Mouse (Mus musculus) adrenal gland, postnatal 4 days (tissue): ENCODE results near the gene Pla2g15. TPM values are rescaled to one million over a fixed set of nuclear protein-coding genes. Genes with fewer than 3 reads are reported as not detected.

Experiments used
- DNase-seq, 2 experiments: peaks; one replicate each; pipeline ENCODE4 v3.0.0; 2021 to 2022; ENCODE audit warnings: low spot score in 2 of 2, mixed read lengths in 2 of 2
- total RNA-seq, 2 experiments: library from RNA; stranded (reverse); gene quantifications; 2 replicates each; pipeline ENCODE4 v1.2.3; 2021

Gene Pla2g15
- total RNA-seq, 2 experiments from 2014 or later = 17.3 to 17.6 TPM

DNA sequence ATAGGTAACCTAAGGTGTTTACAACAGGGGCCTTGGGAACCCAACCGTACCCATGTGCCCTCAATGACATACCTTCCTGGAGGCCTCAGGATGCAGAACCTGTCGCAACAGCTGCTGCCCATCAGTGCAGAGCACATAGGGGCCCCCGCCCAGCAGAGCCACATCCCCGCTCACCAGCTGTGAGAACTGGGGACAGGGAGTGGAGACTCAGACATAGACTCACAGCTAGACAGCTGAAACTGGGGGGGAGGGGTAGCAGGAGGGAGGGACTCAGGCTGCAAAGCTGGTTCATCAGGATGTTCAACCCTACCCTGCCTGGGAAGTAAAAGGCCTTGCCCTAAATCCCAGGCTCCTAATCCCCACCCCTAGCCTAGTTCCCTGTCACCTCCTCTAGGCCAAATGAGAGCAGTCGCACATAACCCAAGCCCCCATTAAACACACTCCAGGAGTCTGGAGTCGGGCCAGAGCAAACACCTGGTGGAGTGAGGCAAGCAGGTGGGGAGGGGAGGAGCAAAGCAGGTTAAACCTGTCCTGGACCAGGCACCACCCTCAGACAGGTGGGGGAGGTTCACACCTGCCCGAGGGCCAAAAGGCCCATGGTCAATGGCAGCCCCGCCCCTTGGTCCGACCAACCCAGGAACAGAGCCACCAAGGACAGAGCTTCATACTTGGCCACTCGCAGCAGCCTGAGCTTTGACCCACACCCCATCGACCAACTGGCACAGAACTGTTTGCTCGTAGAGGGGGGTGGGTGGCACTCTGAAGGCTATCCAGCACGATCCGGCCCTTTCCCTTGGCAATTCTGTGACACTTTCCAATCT lies 15.2 kb upstream of the Pla2g15 start:
- no peak for DNase-seq

DNA sequence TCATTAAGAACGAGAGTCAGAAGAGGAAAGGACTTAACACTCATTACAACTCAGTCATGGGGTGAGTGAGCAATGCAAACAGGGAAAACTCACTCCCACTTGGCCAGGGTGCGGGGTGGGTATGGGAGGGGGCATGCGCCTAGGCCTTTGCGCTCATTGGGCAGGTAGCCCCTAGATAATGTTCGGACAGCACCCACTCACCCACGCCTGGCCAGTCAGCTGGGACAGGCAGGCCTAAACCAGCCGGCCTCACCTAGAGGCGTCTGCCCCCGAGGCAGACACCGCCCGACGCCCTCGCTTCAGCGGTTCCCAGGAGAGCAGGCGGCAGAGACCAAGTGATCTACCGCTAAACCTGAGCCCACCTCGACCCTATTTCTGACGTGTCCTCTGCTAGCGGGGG lies 14.5 kb upstream of the Pla2g15 start:
- no peak for DNase-seq

- DNase-seq = no peak
These were observed 13.8 kb upstream of the Pla2g15 start, which contains the start of gene Esrp2 for GRCm38 (mm10) chr8:106136156-106137130. Gene Esrp2, minus strand, starts transcription at chr8:106136974.

DNA sequence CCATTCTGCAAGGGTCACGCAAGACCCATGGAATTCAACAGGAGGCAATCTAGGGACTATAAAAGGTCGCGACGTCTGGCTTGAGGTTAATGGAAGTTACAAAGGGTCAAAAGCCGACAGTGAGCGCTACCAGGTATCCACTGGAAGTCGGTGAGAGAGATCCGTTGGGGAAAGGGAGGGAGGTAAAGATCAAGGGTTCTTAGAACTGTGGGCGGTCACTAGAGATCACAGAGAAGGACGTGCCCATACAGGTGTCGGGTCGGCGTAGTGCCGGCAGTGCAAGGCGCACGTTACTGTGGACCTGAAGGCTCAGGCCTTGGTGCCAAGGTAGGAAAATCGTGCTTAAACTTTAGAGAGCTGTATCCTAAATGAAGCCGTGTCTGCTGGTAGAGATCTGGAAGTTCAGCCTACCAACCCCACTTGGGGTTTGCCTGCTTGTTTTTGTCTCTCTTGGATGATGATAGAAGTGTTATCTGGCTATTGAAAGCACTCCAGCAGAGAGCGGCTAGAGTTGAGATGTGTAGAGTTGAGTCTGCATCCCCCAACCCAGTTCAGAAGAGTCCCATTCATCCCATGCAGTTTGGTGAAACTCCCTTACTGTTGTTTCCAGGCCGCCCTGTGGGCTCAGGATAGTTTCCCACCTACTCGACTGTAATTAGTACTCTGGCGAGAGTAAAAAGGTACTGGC lies 12.8 kb upstream of the Pla2g15 start:
- DNase-seq = no peak

- DNase-seq = no peak
These were observed 12.2 kb upstream of the Pla2g15 start for GRCm38 (mm10) chr8:106137906-106138477.

- no peak for DNase-seq
These were observed 11.6 kb upstream of the Pla2g15 start for GRCm38 (mm10) chr8:106138616-106139015.

DNA sequence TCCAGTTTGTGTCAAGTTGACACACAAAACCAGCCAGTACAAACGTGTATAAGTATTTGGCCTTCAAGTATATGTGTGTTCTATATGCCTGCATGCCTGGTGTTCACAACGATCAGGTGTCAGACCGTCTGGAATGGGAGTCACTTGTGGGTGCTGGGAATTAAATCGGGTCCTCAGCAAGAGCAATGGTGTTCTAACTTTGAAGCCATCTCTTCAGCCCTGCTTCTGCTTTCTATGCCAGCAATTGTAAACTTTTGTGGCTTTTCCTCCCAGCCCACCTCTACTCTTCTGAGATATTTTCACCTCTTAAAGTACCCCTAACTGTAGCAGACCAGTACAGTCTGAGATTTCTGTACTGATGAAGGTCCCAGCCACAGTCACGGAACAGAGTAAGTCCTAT lies 10.0 kb upstream of the Pla2g15 start:
- DNase-seq = no peak

DNA sequence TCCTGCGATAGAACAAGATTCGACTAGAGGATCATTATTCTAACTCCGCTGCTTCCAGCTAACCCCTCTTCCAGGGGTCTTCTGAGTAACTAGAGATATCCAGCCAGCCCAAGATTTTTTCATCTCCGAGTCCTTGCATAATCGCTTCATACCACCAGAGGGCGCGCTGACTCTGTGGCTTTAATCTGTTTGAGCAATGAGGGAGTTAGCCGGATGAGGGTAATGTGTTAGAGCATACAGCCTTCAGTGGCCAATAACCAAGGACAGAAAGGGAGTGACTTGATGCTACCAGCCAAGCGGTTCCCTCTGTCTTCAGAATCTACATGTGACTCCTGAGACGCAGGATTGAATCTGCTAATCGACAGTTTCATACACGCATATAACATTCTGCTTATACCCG lies 9.4 kb upstream of the Pla2g15 start:
- peak; percentile 67 to 73 for DNase-seq

GRCm38 (mm10) chr8:106145331-106145730 lies 4.9 kb upstream of the Pla2g15 start:
- DNase-seq = no peak

DNA sequence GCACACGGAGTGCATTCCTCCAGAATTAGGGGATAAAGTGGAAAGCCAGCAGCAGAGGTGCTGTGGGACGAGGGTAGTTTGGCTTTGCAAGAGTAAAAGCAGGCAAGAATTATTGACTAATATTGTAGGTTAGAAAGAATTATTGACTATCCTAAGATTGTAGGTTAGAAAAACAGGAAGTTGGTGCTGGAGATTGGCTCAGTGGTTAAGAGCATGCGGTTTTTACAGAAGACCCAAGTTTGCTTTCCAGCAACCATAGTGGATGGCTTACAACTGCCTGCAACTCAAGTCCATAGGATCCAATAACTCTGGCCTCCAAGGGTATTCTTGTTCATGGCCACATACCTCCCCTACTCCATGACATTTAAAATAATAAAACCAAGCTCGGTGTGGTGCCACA lies 4.2 kb upstream of the Pla2g15 start:
- DNase-seq = no peak

DNA sequence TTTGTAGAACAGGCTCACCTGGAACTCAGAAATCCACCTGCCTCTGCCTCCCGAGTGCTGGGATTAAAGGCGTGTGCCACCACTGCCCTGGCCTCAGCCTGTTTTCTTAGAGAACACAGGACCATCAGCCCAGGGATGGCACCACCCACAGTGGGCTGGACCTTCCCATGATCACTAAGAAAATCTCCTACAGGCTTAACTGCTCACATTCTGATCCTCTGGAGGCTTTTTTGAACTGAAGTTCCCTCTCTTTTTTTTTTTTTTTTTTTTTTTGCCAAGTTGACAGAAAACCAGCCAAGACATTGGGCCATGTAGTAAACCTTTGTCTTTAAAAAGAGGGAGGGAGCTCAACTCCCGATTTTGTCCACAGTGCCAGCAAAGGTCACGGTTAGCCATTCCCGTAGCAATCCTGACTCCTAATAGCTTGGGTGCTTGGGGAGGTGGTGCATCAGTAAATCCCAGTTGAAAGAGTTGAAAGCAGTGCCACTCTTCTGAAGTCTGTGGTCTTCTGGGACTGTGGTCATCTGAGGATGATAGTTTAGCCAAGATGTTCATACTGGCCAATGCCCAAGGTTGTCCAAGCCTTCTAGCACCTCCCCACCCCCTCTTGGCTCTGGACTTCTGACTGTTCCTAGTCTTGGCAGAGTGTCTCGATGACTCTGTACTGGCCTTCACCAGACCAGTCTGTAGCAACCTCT lies 2.2 kb upstream of the Pla2g15 start:
- DNase-seq = no peak

DNA sequence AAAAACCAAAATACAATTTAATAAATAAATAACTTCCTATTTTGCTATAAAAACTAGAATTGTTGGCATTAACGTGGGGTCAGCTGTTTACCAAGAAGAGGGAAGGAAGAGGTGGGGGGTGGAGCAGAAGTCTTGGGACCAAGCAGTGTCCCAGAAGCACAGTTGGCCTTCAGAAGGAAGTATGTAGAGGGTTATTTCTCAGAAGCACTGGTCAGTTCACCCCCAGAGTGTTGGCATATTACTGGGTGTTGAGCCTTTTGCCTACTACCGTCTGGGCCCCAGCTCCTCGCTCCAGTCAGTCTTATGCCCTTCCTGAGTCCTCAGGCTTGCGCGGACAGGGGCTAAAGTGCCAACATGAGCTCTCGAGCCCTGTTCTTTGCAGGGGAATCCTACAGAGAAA lies 1.2 kb upstream of the Pla2g15 start:
- no peak for DNase-seq

DNA sequence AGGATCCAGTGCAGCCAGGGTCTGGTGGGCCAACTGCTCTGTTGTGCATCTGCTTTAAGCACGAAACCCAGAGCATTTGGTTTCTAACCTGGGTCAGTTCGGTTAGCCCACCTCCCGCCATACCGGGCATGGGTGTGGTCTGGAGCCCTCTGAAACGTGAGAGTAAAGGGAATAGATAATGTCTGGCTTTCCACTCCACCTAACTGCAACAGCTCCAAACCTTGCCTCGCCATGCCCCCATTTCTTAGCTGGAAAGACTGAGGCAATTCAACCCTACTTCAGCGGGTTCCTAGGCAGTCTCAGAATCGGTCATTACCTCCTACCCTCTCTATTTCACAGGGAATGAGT lies 428 bp downstream of the Pla2g15 start:
- DNase-seq = no peak

DNA sequence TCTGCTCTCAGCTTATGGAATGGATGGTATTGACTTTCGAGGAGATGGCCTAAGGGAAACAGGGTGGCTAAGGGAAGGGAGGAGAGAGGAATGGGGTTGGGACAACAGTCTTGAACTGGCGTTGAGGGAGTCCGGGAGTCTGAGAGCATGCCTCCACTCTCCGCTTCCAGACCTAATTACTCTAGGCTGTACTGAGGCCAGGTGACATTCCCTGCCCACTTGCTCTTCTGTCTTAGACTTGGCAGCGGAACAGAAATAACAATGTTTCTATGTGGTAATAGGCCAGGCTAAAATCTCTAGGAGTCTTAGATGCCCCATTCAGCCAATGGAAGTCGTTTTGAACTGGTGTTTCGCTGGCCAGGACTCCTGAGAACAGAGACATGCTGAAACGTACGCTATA lies 842 bp downstream of the Pla2g15 start:
- DNase-seq = no peak

GRCm38 (mm10) chr8:106152876-106153275 lies 2.7 kb downstream of the Pla2g15 start:
- no peak for DNase-seq

DNA sequence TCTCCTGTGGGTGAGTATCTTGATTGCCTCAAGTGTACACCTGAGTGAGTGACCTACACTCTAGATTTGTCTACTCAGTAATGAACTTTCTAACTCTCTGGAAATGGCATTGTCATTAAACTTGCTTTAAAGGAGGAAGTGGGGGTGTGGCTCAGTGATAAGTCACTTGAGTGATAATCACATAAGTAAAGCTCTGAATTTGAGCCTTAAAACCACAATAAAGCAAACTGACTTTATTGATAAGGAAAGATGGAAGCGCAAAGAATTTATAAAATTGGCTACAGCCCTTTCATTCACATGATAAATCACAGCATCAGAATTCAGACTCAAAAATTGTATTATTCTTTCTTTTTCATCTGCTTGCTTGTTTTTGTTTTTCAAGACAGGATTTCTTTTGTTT lies 7.2 kb downstream of the Pla2g15 start:
- DNase-seq = no peak

- no peak for DNase-seq
These were observed 8.2 kb downstream of the Pla2g15 start for GRCm38 (mm10) chr8:106158381-106158780.

DNA sequence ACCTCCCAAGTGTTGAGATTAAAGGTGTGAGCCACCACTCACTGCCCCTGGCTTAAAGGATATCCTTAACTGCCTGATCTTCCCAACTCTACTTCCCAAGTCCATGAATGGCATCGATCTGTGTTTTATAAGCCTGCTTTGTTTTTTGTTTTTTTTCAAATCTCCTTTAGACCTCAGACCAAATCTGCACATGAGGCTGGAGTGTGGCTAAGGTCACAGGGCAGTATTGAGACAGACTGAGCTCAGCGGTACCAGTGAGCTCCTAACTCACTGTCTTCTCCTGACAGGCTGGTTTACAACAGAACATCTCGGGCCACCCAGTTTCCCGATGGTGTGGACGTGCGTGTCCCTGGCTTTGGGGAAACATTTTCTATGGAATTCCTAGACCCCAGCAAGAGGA lies 9.7 kb downstream of the Pla2g15 start:
- no peak for DNase-seq

DNA sequence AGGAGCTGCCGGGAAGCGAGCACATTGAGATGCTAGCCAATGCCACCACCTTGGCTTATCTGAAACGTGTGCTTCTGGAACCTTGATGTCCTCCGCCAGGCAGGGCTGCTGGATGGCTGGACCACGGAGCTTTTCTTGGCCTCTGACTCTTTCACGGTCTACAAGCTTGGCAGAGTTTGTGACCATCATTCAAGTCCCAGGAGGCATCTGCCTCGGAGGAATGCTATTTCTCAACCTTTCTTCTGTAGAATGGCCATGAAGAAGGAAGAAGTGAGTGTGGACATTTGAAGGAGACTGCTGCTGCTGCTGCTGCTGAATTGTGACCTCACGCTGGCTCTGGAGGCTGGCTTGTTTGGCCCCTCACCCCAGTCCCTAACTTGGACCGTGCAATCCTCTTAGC lies 13.1 kb downstream of the Pla2g15 start:
- no peak for DNase-seq

GRCm38 (mm10) chr8:106165460-106165859 lies 15.3 kb downstream of the Pla2g15 start:
- peak in 1 of 2 experiments; percentile 57 for DNase-seq
